Mouse (Mus musculus) lung, embryonic 16.5 days (tissue): ENCODE measurements at regions not wholly inside any gene's neighbourhood (a gene's known extent, or its start where the extent isn't known, plus 50 kb on each side); places are given as distances from the start of the nearest gene placed in this dataset.

Experiments
- ATAC-seq: fragments of 200-750 bp; cut with Nextera tagmentation; 2 replicates; pipeline ENCODE4 v1.8.0; 2017; ENCODE audit warnings: low read depth, mild to moderate bottlenecking, moderate library complexity
- H3K27ac ChIP-seq: fragments of 300-500 bp; sonication (generic); 2 replicates; pipeline ENCODE4 v1.5.1; 2014; ENCODE audit warnings: mild to moderate bottlenecking, control low read depth, low read length
- H3K27me3 ChIP-seq: fragments of 300-500 bp; sonication (generic); 2 replicates; pipeline ENCODE4 v1.6.1; 2014; ENCODE audit warnings: low read depth, low read length, mixed read lengths; ENCODE audit not compliant: control insufficient read depth, insufficient read depth
- H3K36me3 ChIP-seq: fragments of 300-500 bp; sonication (generic); 2 replicates; pipeline ENCODE4 v1.6.1; 2014; ENCODE audit warnings: low read length; ENCODE audit not compliant: control insufficient read depth, insufficient read depth
- H3K4me1 ChIP-seq: fragments of 300-500 bp; sonication (generic); replicated peaks from 2 replicates; pipeline ENCODE4 v1.6.1; 2014; ENCODE audit warnings: low read length, mixed read lengths; ENCODE audit not compliant: control insufficient read depth, insufficient read depth
- H3K4me2 ChIP-seq: fragments of 300-500 bp; sonication (generic); 2 replicates; pipeline ENCODE4 v1.6.1; 2014; ENCODE audit warnings: low read depth, low read length, control low read depth
- H3K4me3 ChIP-seq: fragments of 300-500 bp; sonication (generic); 2 replicates; pipeline ENCODE4 v1.5.1; 2014; ENCODE audit warnings: mild to moderate bottlenecking, low read length, control low read depth
- H3K9ac ChIP-seq: fragments of 300-500 bp; sonication (generic); 2 replicates; pipeline ENCODE4 v1.6.1; 2014; ENCODE audit warnings: low read length, control low read depth
- H3K9me3 ChIP-seq: fragments of 300-500 bp; sonication (generic); 2 replicates; pipeline ENCODE4 v1.6.1; 2016; ENCODE audit warnings: low read length; ENCODE audit not compliant: control insufficient read depth
- WGBS: fragments of 180-500 bp; shearing (Covaris S2); extraction: QIAGEN DNeasy Blood & Tissue Kit; methylation state at CpG from one replicate; pipeline ENCODE4 v1.1.7; 2014; 5-methylcytosine and 5-hydroxymethylcytosine counted together

GRCm38 (mm10) chr16:24173783-24174518, 185.3 kb upstream of the Bcl6 start:
- H3K4me3 ChIP-seq, result no peak overlapping the region
- no peak overlapping the region for H3K27ac ChIP-seq
- no peaks in the 10 kb centered on the region for H3K27me3 ChIP-seq
- H3K4me2 ChIP-seq, result no peak overlapping the region
- 78% methylated on average over 5 of the region's 5 CpGs for whole genome bisulfite sequencing
- no peaks in the 10 kb centered on the region for H3K4me1 ChIP-seq
- ATAC-seq, result no peak
- no peak overlapping the region for H3K9ac ChIP-seq
- H3K36me3 ChIP-seq, result no peaks in the 10 kb centered on the region
- no peaks in the 10 kb centered on the region for H3K9me3 ChIP-seq

- 87% methylated on average over 2 of the region's 2 CpGs for WGBS
- no peak overlapping the region for H3K27ac ChIP-seq
- H3K27me3 ChIP-seq, result no peaks in the 10 kb centered on the region
- H3K9me3 ChIP-seq, result no peaks in the 10 kb centered on the region
- no peaks in the 10 kb centered on the region for H3K4me1 ChIP-seq
- no peak overlapping the region for H3K4me3 ChIP-seq
- H3K9ac ChIP-seq, result no peak overlapping the region
- no peak overlapping the region for H3K4me2 ChIP-seq
- ATAC-seq, result no peak
- H3K36me3 ChIP-seq, result no peaks in the 10 kb centered on the region
Observed at GRCm38 (mm10) chr16:24172653-24173052, 184.0 kb upstream of the Bcl6 start.

DNA sequence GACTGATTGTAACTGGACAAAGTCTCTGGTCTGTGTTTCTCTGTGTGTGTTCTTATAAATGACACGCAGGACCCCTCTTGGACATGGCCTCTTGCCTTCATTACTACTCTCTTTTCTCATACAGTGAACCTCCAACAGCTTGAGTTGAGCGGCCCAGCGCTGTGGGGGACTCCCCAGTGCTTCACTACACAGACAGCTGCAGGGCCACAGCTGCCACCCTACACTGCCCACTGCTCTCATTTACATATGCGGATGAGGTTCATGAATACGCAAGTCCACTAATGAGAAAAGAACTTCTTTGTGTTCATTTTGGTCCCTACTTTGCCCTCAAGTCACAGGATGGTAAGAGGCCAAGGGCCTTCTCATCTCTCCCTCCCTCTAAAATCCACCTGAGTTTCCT, 183.4 kb upstream of the Bcl6 start:
- H3K9me3 ChIP-seq, result no peaks in the 10 kb centered on the region
- no peak overlapping the region for H3K27ac ChIP-seq
- H3K27me3 ChIP-seq, result no peaks in the 10 kb centered on the region
- no peaks in the 10 kb centered on the region for H3K4me1 ChIP-seq
- no peaks in the 10 kb centered on the region for H3K36me3 ChIP-seq
- no peak for ATAC-seq
- WGBS, result 83% methylated on average over 5 of the region's 5 CpGs
- H3K4me3 ChIP-seq, result no peak overlapping the region
- H3K4me2 ChIP-seq, result no peak overlapping the region
- H3K9ac ChIP-seq, result no peak overlapping the region

GRCm38 (mm10) chr16:24171161-24171560, 182.5 kb upstream of the Bcl6 start:
- no peak overlapping the region for H3K4me2 ChIP-seq
- no peaks in the 10 kb centered on the region for H3K36me3 ChIP-seq
- H3K27me3 ChIP-seq, result no peaks in the 10 kb centered on the region
- no peak overlapping the region for H3K27ac ChIP-seq
- H3K9me3 ChIP-seq, result no peaks in the 10 kb centered on the region
- H3K4me1 ChIP-seq, result no peaks in the 10 kb centered on the region
- no peak overlapping the region for H3K9ac ChIP-seq
- 74% methylated on average over 4 of the region's 4 CpGs for WGBS
- H3K4me3 ChIP-seq, result no peak overlapping the region
- ATAC-seq, result no peak

DNA sequence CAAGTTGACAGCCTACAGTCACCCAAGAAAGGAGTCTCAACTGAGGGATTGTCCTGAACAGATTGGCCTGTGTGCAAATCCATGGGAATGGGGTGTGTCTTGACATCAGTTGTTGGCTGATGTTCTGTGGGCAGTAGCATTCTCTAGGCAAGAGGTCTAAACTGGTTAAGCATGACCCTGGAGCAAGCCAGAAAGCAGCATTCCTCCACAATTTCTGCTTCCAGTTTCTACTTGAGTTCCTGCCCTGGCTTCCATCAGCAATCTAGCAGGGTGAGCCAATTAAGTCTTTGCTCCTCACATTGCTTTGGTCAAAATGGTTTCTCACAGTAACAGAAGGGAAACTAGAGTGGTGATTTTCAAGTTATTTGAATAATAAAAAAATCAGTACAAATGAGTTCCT, 177.8 kb upstream of the Bcl6 start:
- Histone ChIP-seq H3K9me3 (no peaks in the 10 kb centered on the region), H3K27ac (no peak overlapping the region), H3K4me3 (no peak overlapping the region), H3K36me3 (no peaks in the 10 kb centered on the region), H3K4me1 (peaks cover 10% of the 10 kb centered on the region; the same call in 1 of the 2 replicates), H3K4me2 (no peak overlapping the region), H3K9ac (no peak overlapping the region), H3K27me3 (no peaks in the 10 kb centered on the region)
- ATAC-seq, result no peak

GRCm38 (mm10) chr16:24165461-24166081, 176.9 kb upstream of the Bcl6 start:
- Histone ChIP-seq H3K36me3 (no peaks in the 10 kb centered on the region), H3K4me3 (no peak overlapping the region), H3K4me2 (no peak overlapping the region), H3K9me3 (no peaks in the 10 kb centered on the region), H3K9ac (0 out of 2 replicates have a peak overlapping the region, but pooled peaks have one; percentile 54), H3K4me1 (peaks cover 10% of the 10 kb centered on the region; the same call in 1 of the 2 replicates), H3K27me3 (no peaks in the 10 kb centered on the region), H3K27ac (peak overlapping the region; percentile 68)
- ATAC-seq, result peak; percentile 86
- 36% methylated on average over 11 of the region's 11 CpGs for WGBS

- no peak for ATAC-seq
- WGBS, result 64% methylated on average over 5 of the region's 5 CpGs
Observed at GRCm38 (mm10) chr16:24160705-24161285, 172.1 kb upstream of the Bcl6 start.

GRCm38 (mm10) chr16:24159336-24159735, 170.7 kb upstream of the Bcl6 start:
- WGBS, result 64% methylated on average over 2 of the region's 2 CpGs
- no peak overlapping the region for H3K4me3 ChIP-seq
- no peak for ATAC-seq
- H3K9me3 ChIP-seq, result no peaks in the 10 kb centered on the region
- H3K27me3 ChIP-seq, result no peaks in the 10 kb centered on the region
- no peak overlapping the region for H3K27ac ChIP-seq
- peaks cover 4% of the 10 kb centered on the region for H3K4me1 ChIP-seq
- H3K36me3 ChIP-seq, result no peaks in the 10 kb centered on the region
- no peak overlapping the region for H3K9ac ChIP-seq
- H3K4me2 ChIP-seq, result no peak overlapping the region

More at GRCm38 (mm10) chr16:24160705-24161285, 172.1 kb upstream of the Bcl6 start:
- H3K27ac ChIP-seq, result no peak overlapping the region
- no peaks in the 10 kb centered on the region for H3K9me3 ChIP-seq
- H3K4me2 ChIP-seq, result no peak overlapping the region
- H3K4me3 ChIP-seq, result no peak overlapping the region
- no peak overlapping the region for H3K9ac ChIP-seq
- no peaks in the 10 kb centered on the region for H3K36me3 ChIP-seq
- no peaks in the 10 kb centered on the region for H3K27me3 ChIP-seq
- H3K4me1 ChIP-seq, result peaks cover 9% of the 10 kb centered on the region; the same call in 1 of the 2 replicates

DNA sequence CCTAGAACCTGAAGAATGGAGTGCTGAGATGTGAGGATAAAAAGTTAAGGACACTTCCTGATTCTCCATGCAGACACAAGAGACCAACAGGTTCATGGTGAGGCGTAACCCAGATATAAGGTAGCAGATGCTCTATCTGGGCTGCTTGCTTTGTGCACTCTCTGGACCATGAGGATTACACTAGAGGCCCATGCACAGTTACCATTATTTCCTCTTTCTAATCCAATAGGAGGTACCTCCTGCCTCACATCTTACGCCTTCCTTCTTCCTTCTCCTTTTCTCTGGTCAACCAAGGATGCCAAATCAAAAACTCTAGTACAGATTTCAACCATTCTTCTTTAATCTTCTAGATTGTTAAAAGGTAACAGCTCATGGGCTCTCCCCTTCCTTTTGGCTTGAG, 169.1 kb upstream of the Bcl6 start:
- no peaks in the 10 kb centered on the region for H3K36me3 ChIP-seq
- no peak overlapping the region for H3K9ac ChIP-seq
- H3K9me3 ChIP-seq, result no peaks in the 10 kb centered on the region
- H3K27ac ChIP-seq, result no peak overlapping the region
- ATAC-seq, result no peak
- H3K4me1 ChIP-seq, result peaks cover 4% of the 10 kb centered on the region
- H3K27me3 ChIP-seq, result no peaks in the 10 kb centered on the region
- 91% methylated on average over 2 of the region's 2 CpGs for WGBS
- no peak overlapping the region for H3K4me3 ChIP-seq
- H3K4me2 ChIP-seq, result no peak overlapping the region
